Mouse (Mus musculus) limb, embryonic 14.5 days (tissue): ENCODE data around the gene Tcp1. TPM values are rescaled to one million over a fixed set of nuclear protein-coding genes. Genes with fewer than 3 reads are reported as not detected.
A peak's percentile ranks its signal among the peaks of the same experiment; 100 is the strongest.

Experiments
- ATAC-seq: fragments of 200-750 bp; cut with Nextera tagmentation; 2 replicates; pipeline ENCODE4 v1.8.0; 2017; ENCODE audit warnings: low read depth, moderate number of reproducible peaks, moderate TSS enrichment; ENCODE audit not compliant: low FRiP score
- DNase-seq: peaks from one replicate; pipeline ENCODE4 v3.0.0-alpha.2; 2015; ENCODE audit warnings: low spot score
- H3K27ac ChIP-seq: fragments of 300-500 bp; sonication (generic); replicated peaks from 2 replicates; pipeline ENCODE4 v1.5.1; 2014; ENCODE audit warnings: low read depth, mild to moderate bottlenecking, low read length, moderate library complexity, mixed read lengths
- H3K27me3 ChIP-seq: fragments of 300-500 bp; sonication (generic); 2 replicates; pipeline ENCODE4 v1.6.1; 2014; ENCODE audit warnings: low read length, mixed read lengths; ENCODE audit not compliant: control insufficient read depth, insufficient read depth
- H3K36me3 ChIP-seq: fragments of 300-500 bp; sonication (generic); 2 replicates; pipeline ENCODE4 v1.6.1; 2014; ENCODE audit warnings: mild to moderate bottlenecking, low read length, moderate library complexity, mixed read lengths; ENCODE audit not compliant: control insufficient read depth, insufficient read depth
- H3K4me1 ChIP-seq: fragments of 300-500 bp; sonication (generic); 2 replicates; pipeline ENCODE4 v1.6.1; 2014; ENCODE audit warnings: antibody characterized with exemption, low read length, mixed read lengths; ENCODE audit not compliant: control insufficient read depth, insufficient read depth
- H3K4me2 ChIP-seq: fragments of 300-500 bp; sonication (generic); replicated peaks from 2 replicates; pipeline ENCODE4 v1.6.1; 2014; ENCODE audit warnings: low read depth, mild to moderate bottlenecking, low read length, moderate library complexity; ENCODE audit not compliant: severe bottlenecking
- H3K4me3 ChIP-seq: fragments of 300-500 bp; sonication (generic); replicated peaks from 2 replicates; pipeline ENCODE4 v1.5.1; 2014; ENCODE audit warnings: low read length
- H3K9ac ChIP-seq: fragments of 300-500 bp; sonication (generic); 2 replicates; pipeline ENCODE4 v1.6.1; 2014; ENCODE audit warnings: mild to moderate bottlenecking, low read depth, low read length, moderate library complexity; ENCODE audit not compliant: severe bottlenecking
- H3K9me3 ChIP-seq: fragments of 300-500 bp; sonication (generic); 2 replicates; pipeline ENCODE4 v1.6.1; 2016; ENCODE audit warnings: low read length; ENCODE audit not compliant: control insufficient read depth
- POLR2A ChIP-seq: fragments of 200-500 bp; IDR thresholded peaks from 2 replicates; pipeline ENCODE4 v1.8.0; 2012; ENCODE audit warnings: inconsistent platforms, mild to moderate bottlenecking, moderate library complexity, borderline replicate concordance; ENCODE audit not compliant: insufficient read depth, insufficient read length; ENCODE audit errors: extremely low read depth
- WGBS: fragments of 180-500 bp; shearing (Covaris S2); extraction: QIAGEN DNeasy Blood & Tissue Kit; methylation state at CpG from one replicate; pipeline ENCODE4 v1.1.7; 2014; 5-methylcytosine and 5-hydroxymethylcytosine counted together
- polyA plus RNA-seq, 2 experiments: library from polyadenylated mRNA; depleted of rRNA in 1 of 2; stranded (reverse) in 1 of 2; unstranded in 1 of 2; fragments of >200 nt; fragmentation: Nextera tagmentation in 1 of 2; extraction: Ambion mirVana in 1 of 2; gene quantifications; 2 replicates each; pipeline versions ENCODE4 v1.2.1 to v1.2.3; 2012 to 2014

Gene Tcp1
- polyA plus RNA-seq, 2 experiments = 212 to 386 TPM

- Histone ChIP-seq H3K27ac (peak within 1 kb of the TSS; percentile 63), H3K9ac (peak within 1 kb of the TSS; percentile 51), H3K4me3 (peak within 1 kb of the TSS; percentile 60), H3K9me3 (no peaks in the 10 kb centered on the region), H3K36me3 (peaks cover 14% of the 10 kb centered on the region), H3K4me1 (peaks cover 5% of the 10 kb centered on the region), H3K4me2 (peak within 1 kb of the TSS; percentile 75), H3K27me3 (no peaks in the 10 kb centered on the region)
- under 1% methylated on average over 42 of the region's 42 CpGs for WGBS
- peak; percentile 98 for ATAC-seq
- DNase-seq = peak; percentile 95
- peak; percentile 73; the same call in 1 of the 2 replicates for TF ChIP-seq POLR2A
Observed at GRCm38 (mm10) chr17:12960331-12960873, 44.9 kb downstream of the Tcp1 start, which contains the start of gene Acat2. TSS of gene Acat2 (minus strand) at chr17:12960747.

- DNase-seq (no peak), ATAC-seq (no peak)
- Histone ChIP-seq H3K4me3 (no peak overlapping the region), H3K4me2 (no peak overlapping the region), H3K27ac (no peak overlapping the region), H3K9ac (no peak overlapping the region), H3K4me1 (peaks cover 5% of the 10 kb centered on the region), H3K9me3 (no peaks in the 10 kb centered on the region), H3K27me3 (no peaks in the 10 kb centered on the region), H3K36me3 (peaks cover 26% of the 10 kb centered on the region)
- 81% methylated on average over 3 of the region's 3 CpGs for WGBS
- no peak for TF ChIP-seq POLR2A
Observed at GRCm38 (mm10) chr17:12963476-12963875, 48.0 kb downstream of the Tcp1 start.

GRCm38 (mm10) chr17:12967173-12967572 lies 51.7 kb downstream of the Tcp1 start:
- no peak for TF ChIP-seq POLR2A
- H3K9me3 ChIP-seq = no peaks in the 10 kb centered on the region
- H3K4me3 ChIP-seq = no peak overlapping the region
- no peak overlapping the region for H3K9ac ChIP-seq
- H3K27me3 ChIP-seq = no peaks in the 10 kb centered on the region
- ATAC-seq (no peak), DNase-seq (no peak)
- no peak overlapping the region for H3K4me2 ChIP-seq
- no peaks in the 10 kb centered on the region for H3K4me1 ChIP-seq
- H3K27ac ChIP-seq = no peak overlapping the region
- 85% methylated on average over 2 of the region's 2 CpGs for WGBS
- peaks cover 56% of the 10 kb centered on the region for H3K36me3 ChIP-seq

- Histone ChIP-seq H3K4me2 (no peak overlapping the region), H3K9me3 (no peaks in the 10 kb centered on the region), H3K36me3 (peaks cover 69% of the 10 kb centered on the region), H3K4me1 (no peaks in the 10 kb centered on the region), H3K27me3 (no peaks in the 10 kb centered on the region), H3K4me3 (no peak overlapping the region), H3K9ac (no peak overlapping the region), H3K27ac (no peak overlapping the region)
- DNase-seq (no peak), ATAC-seq (no peak)
- 81% methylated on average over 2 of the region's 2 CpGs for WGBS
- no peak for TF ChIP-seq POLR2A
Observed at GRCm38 (mm10) chr17:12973851-12974250, 58.4 kb downstream of the Tcp1 start.

Other genes with a start within 250 kb of the Tcp1 start
- 0.14 and 0.18 TPM in 2 replicates for gene Slc22a1, start 239.9 kb upstream of the Tcp1 start, polyA plus RNA-seq (2012; rRNA removed)
- not detected in 2 replicates for gene Slc22a1, start 239.9 kb upstream of the Tcp1 start, polyA plus RNA-seq (2014; fragmentation: Nextera tagmentation; extraction: Ambion mirVana)
- gene Igf2r, start 146.0 kb upstream of the Tcp1 start, polyA plus RNA-seq (2012; rRNA removed) = 97.3 and 99.6 TPM in 2 replicates
- gene Igf2r, start 146.0 kb upstream of the Tcp1 start, polyA plus RNA-seq (2014; fragmentation: Nextera tagmentation; extraction: Ambion mirVana) = 60.6 and 62.4 TPM in 2 replicates
- gene Mas1, start 47.6 kb upstream of the Tcp1 start, polyA plus RNA-seq (2012; rRNA removed) = 1.7 and 1.9 TPM in 2 replicates
- 1.4 and 2.1 TPM in 2 replicates for gene Mas1, start 47.6 kb upstream of the Tcp1 start, polyA plus RNA-seq (2014; fragmentation: Nextera tagmentation; extraction: Ambion mirVana)
- 0.38 and 0.73 TPM in 2 replicates for gene Mrgprh, start 39.7 kb upstream of the Tcp1 start, polyA plus RNA-seq (2012; rRNA removed)
- 0.10 and 0.14 TPM in 2 replicates for gene Mrgprh, start 39.7 kb upstream of the Tcp1 start, polyA plus RNA-seq (2014; fragmentation: Nextera tagmentation; extraction: Ambion mirVana)
- 5.1 and 5.3 TPM in 2 replicates for gene Pnldc1, start 5.5 kb upstream of the Tcp1 start, polyA plus RNA-seq (2012; rRNA removed)
- 2.4 and 3.4 TPM in 2 replicates for gene Pnldc1, start 5.5 kb upstream of the Tcp1 start, polyA plus RNA-seq (2014; fragmentation: Nextera tagmentation; extraction: Ambion mirVana)
- gene Mrpl18, start 644 bp downstream of the Tcp1 start, polyA plus RNA-seq (2012; rRNA removed) = 47.4 and 66.4 TPM in 2 replicates
- gene Mrpl18, start 644 bp downstream of the Tcp1 start, polyA plus RNA-seq (2014; fragmentation: Nextera tagmentation; extraction: Ambion mirVana) = 127 and 135 TPM in 2 replicates
- gene Acat3, start 24.9 kb downstream of the Tcp1 start, polyA plus RNA-seq (2012; rRNA removed) = 0.33 and 0.81 TPM in 2 replicates
- gene Acat3, start 24.9 kb downstream of the Tcp1 start, polyA plus RNA-seq (2014; fragmentation: Nextera tagmentation; extraction: Ambion mirVana) = 0.47 and 1.1 TPM in 2 replicates
- 62.9 and 67.4 TPM in 2 replicates for gene Acat2, start 45.0 kb downstream of the Tcp1 start, polyA plus RNA-seq (2012; rRNA removed)
- 110 and 119 TPM in 2 replicates for gene Acat2, start 45.0 kb downstream of the Tcp1 start, polyA plus RNA-seq (2014; fragmentation: Nextera tagmentation; extraction: Ambion mirVana)
- gene Wtap, start 78.5 kb downstream of the Tcp1 start, polyA plus RNA-seq (2012; rRNA removed) = 61.7 and 86.1 TPM in 2 replicates
- gene Wtap, start 78.5 kb downstream of the Tcp1 start, polyA plus RNA-seq (2014; fragmentation: Nextera tagmentation; extraction: Ambion mirVana) = 135 and 141 TPM in 2 replicates
- gene Sod2, start 91.1 kb downstream of the Tcp1 start, polyA plus RNA-seq (2012; rRNA removed) = 98.2 and 118 TPM in 2 replicates
- 103 and 116 TPM in 2 replicates for gene Sod2, start 91.1 kb downstream of the Tcp1 start, polyA plus RNA-seq (2014; fragmentation: Nextera tagmentation; extraction: Ambion mirVana)
- gene Gpr31b, start 136.6 kb downstream of the Tcp1 start, polyA plus RNA-seq (2012; rRNA removed) = 0.06 and 0.09 TPM in 2 replicates
- 0.18 TPM in 1 of 2 replicates, not detected in the other for gene Gpr31b, start 136.6 kb downstream of the Tcp1 start, polyA plus RNA-seq (2014; fragmentation: Nextera tagmentation; extraction: Ambion mirVana)
- 0.33 and 0.74 TPM in 2 replicates for gene Tcp10b, start 145.4 kb downstream of the Tcp1 start, polyA plus RNA-seq (2012; rRNA removed)
- gene Tcp10b, start 145.4 kb downstream of the Tcp1 start, polyA plus RNA-seq (2014; fragmentation: Nextera tagmentation; extraction: Ambion mirVana) = 0.14 TPM in 2 replicates
- 0.10 TPM in 2 replicates for gene Unc93a, start 216.1 kb downstream of the Tcp1 start, polyA plus RNA-seq (2012; rRNA removed)
- gene Unc93a, start 216.1 kb downstream of the Tcp1 start, polyA plus RNA-seq (2014; fragmentation: Nextera tagmentation; extraction: Ambion mirVana) = 0.12 and 0.21 TPM in 2 replicates